Mouse (Mus musculus): ENCODE measurements at regions not wholly inside any gene's neighbourhood (a gene's known extent, or its start where the extent isn't known, plus 50 kb on each side); places are given as distances from the start of the nearest gene placed in this dataset.

DNA sequence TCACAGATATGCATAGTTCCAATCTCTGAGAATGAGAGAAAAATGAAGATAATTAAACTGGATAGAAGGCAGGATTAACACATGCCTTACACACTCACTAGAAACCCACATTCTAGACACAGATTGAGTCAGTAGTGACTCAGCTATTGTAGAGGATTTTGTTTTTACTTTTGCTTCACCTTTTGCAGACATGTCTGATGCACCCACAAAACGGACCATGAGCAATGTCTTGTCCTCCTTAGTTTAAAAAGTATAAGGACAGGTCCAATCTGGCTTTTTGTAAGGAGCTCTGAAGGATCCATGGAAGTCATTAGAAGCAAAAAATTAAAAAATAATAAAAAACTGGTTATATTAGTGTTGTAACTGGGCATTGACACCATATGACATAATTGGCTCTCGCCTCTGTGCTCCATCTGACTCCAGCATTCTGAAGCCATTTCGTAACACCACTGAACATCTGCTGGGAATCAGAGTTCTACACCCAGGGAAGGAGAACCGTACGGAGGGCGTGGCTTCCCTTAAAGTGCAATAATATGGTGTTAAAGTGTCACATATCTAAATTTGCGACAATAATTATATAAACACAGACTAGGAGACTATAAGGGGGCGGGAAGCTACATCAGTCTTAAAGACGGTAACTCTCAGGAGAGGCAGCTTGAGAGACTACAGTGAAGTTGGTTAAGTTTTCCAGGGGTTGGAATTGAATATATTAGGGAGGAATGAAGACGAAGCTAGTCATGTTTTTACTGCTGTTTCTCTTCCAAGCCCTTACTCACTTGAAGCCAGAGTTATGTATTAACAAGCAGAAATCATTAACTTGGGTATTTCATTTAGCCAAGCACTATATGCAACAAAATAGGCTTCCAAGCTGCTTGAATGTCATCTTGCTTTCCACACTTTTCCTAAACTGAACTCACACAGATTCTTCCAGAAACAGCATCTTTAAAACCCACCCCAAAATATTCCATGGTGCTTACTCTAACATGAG lies 558.0 kb downstream of the Ebf1 start:
- peak; percentile 40 for DNase-seq

DNA sequence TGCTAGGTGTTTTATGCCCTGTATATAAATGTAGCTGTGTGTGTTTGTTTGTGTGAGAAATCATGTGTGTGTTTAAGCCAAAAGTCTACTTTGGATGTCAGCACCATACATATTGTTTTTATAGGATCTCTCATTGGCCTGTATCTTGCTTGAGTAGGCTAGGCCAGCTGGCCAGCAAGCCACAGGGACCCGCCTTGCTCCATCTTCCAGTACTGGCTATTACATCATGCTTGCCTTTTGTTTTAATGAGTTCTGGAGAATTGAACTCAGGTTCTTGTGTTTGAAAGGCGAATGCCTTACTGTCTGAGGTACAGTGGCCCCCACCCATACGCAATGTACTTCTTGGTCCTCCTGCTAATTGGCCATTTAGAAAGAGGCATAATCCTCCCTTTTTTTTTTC lies 559.9 kb downstream of the Ebf1 start:
- DNase-seq, result no peak

DNA sequence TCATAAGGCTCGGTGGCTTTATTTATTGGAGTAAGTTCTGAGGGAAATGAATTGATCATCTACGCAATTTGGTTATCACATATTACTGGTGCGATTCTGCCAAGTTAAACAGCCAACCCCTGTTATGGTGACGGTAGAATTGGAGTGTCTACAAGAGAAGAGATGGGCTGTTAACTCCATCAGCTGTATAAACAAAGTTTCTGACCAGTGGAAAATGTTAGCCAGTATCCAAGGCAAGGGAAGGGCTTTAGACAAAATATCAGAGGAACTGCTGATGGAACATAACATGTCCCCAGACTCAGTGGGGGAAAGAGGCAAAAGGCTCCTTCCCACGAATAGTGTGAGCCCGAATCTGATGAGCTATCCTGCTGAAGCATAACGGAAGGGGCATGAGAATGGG lies 560.9 kb downstream of the Ebf1 start:
- no peak for DNase-seq

DNA sequence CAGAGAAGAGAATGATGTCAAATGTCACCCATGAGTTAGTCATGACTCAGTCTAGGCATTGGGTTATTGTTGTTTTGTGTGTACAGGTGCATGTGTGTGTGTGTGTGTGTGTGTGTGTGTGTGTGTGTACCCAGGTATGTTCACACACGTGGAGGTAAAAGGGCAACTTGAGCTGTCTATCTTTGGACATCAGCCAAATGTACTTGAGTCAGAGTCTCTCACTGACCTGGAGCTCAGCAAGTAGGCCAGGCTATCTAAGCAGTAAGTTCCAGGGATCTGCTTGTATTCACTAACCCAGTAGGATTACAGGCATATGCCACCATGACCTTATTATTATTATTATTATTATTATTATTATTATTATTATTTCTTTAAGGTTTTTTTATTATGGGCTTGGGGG lies 561.9 kb downstream of the Ebf1 start:
- no peak for DNase-seq

DNA sequence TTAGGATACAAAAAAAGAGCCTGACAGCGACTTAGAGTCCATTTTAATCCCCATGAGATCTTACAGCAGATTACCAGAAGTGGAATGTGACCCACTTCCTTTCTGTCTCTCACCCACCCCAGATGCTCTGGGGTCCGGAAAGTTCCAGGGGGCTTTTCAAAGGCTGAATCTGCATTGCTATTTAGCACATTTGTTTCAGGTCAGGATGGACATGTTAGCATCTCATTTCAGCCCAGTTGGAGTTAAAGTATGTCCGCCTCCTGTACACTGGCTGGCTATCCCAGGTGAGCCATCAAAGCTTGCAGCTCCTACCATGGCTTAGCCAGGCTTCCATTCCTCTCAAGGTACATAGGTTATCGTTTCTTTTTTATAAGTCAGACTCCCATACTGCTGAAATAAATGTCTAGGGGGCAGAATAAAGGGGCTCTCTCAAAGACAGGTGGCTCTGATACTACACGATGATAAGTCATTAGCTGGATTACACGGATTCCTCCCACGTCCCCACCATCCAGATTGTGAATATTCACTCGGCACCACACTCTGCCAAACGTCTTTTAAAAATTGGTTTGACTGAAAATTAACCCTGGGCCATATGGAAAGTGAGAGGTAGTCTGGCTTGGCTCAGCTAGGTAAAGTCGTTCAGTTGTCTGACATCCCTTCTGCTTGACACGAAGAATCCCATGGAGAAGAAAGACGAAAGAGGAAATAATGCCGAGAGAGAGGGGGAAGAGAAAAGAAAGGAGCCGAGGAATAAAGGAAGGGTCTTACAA lies 573.7 kb downstream of the Ebf1 start:
- DNase-seq, result no peak

DNA sequence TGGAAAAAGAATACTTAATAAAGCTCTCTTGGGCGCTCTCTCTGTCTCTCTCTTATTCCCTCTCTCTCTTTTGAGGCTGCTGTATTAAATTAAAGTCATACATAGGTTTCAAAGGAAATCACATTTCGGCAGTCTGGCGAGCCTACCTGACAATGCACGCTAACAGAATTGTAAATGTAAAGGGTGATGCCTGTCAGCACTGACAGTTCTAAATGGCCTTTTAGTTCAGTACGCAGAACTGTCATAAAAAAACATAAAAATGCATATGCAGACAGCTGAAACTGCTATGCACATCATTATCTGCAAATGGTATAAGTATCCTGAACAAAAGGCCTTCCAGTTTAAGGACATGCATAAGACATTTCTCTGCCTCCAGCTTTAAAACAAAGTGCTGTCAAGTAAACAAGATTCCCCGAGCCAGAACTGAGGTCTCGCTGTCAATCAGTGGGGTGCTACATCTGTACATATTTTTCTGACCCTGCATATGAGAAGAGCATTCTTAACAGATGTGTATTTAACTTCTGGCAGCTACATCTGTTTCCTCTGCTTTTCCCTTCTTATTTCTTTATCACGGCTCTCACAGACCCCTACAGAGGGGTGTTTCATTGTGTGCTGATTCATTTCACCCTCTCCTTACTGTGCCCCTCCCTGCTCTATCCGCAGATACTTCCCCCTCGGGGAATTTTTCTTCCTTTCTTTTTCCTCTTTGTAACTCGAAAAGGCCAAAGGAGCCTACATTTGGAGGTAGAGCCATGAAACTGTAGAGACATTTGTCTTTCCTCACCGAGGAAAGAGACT lies 574.5 kb downstream of the Ebf1 start:
- DNase-seq, result no peak

DNA sequence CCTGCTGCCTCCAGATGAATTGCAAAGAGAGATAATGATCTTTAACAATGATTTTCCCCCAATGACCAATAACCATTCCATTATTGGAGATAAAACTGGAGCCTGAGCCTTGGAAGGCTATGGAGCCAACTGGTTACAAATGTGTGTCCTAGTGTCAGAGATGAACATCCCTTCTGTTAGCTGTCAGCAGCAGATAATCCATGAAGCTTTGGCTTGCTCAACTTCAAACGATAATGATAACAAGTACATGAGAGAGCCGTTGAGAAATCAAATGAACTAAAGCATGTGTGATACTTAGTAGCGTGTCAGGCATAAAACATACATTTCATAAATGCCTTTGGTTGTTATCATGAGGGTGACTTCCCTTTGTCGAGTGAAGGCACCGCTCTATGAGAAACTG lies 576.2 kb downstream of the Ebf1 start:
- DNase-seq, result no peak

DNA sequence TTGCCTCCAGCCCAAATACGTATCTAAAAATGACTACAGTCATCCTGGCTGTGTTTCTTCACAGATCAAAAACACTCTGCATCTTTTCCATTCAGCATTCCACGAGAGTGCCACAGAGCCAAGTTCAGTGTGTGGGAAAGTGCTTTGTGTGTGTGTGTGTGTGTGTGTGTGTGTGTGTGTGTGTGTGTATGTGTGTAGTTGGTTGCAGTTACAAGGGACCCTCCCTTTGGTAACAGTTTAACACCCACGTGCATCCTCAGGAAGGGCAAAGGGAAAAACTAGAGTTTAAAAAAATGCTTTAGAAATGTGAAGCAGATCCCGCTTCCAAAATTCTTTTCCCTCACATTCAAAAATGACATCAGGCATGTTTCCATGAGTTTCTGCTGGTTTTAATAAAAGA lies 582.4 kb downstream of the Ebf1 start:
- no peak for DNase-seq

DNA sequence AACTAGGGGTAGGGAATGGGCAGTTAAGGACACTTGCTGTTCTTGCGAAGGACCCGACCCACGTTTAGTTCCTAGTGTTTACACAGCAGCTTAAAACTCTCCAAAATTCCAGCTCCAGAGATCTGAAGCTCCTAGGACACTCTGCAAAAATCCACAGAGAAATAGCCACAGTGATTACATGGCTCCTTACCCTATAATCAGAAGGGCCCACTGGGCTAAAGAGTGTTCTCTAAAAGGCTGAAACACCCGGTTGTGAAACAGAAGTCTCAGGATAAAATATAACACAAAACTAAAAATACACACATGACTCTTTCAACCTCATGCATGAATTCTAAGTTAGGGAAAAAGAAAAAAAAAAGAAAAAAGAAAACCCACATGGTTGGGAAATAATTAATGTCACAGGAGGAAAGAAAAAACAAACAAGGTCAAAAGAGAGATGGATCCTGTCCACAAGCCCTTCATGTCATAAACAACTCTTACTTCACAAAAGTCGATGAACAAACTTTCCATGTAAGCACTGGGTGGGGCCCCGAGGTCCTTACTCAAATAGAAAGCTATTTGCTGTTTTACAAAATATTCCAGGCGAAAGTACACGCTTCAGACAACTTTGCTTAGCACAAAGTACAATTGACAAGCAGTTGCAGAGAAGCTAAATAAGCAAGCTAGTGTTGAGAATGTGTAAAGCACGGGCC lies 583.7 kb downstream of the Ebf1 start:
- peak; percentile 44 for DNase-seq

DNA sequence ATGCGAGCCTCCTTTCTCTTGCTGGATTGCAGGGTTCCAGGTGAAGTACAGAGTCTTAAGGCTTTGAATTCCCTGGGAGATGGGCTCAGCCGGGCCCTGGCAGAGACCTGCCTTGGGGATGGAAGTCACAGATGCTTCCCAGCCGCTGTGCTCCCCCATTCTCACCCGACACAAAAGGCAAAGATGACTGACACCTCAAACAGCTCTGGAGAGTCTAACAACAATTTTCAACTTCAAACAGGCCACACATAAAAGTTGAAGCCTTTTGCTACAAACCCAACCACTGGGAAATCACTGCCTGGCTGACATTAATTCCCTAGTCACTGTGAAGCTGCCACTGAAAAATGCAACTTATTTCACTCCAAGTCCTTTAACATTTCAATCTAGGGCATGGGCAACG lies 586.3 kb downstream of the Ebf1 start:
- peak; percentile 35 for DNase-seq

DNA sequence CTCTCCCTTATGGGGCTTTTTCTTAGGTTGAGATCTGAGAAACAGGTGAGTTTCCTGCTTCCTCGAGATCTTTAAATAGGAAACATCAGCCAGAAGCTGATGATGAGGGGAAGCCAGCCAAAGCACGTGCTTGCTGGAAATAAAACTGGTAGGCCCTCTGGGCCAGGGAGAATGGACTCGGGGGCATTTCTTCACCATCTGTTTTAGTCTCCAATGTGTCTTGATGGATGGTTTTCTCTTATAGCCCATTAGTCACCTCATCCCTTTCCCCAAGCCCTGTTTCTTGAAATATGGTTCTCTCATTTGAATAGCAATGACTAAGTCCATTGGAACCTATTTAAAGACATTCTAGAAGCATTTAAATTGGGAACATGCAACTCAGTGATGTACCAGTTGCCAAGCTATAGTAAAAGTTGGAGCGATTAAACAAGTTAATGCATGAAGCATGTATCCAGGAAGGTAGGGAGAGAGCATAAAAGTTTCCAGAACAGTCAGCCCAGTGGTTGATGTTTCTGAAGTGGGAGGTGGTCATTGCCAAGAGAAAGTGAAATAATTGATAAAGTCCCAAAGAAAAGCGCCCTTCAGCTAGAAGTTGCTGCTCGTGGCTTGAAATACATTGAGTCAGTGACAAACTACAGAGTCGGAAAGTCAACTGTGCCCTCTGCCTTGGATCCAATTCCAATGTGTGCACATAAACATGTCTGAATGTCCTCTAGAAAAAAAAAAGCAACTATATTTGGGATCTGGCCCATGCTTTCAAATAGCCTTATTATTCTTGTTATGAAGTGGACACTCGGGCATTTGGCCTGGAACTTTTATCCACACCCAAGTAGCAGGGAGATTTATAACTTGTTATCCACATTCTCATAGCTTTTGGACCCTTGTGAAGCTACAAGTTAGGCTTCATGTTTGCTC lies 589.8 kb downstream of the Ebf1 start:
- DNase-seq, result peak; percentile 26

DNA sequence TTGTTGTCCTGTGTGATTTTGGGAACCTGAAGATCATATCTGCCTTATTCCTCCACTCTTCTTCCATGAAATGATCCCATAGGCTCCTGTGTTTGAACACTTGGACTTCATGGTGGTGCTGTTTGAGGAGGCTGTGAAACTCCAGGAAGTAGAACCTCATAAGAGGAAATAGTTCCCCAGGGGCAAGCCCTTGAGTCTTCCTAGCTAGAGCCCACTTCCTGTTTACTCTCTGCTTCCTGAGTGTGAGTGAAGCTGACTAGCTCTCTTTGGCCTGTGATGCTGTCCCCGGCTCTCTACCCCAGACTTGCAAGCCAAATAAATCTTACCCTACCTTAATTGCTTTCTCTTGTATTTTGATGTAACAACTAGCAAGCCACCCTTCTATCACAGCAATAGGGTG lies 597.0 kb downstream of the Ebf1 start:
- DNase-seq, result no peak

DNA sequence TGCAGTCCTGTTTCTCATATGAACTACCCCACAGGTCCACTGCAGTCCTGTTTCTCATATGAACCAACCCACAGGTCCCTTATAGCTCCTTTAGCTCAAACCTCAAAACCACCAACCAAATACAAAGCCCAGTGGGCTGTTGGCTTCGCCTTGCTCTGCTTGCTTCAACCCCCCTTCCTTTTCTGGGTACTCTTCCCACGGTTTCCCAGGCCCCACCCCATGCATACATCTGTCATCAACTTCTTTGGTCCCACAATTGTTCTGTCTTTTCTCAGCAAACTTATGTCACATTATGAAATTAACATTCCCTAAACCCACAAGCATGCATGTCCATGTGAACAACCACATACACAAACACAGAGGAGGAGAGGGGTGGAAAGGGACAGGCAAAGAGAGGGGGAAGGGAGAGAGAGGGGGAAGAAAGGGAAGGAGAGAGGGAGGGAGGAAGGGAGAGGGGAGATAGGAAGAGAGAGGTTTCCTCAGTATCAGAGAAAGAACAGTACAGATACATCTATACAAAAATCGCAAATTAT lies 599.9 kb downstream of the Ebf1 start:
- DNase-seq, result no peak

DNA sequence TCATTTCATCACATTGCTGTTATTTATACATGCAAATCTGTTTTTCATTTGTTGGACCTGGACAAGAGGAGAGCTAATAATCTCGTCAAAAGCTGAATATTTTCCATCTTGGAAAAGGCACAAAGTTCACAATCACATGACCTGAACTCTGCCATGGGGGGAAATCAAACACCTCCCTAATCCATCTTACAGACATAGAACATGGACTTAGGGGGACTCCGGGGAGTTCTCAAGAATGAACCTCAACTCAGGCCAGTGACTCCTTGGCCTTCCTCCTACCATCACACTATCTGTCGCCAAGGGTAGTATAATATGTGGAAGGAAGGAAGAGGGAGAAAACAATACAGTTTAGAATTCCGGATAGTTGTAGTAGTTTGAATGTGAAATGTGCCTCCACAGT lies 602.1 kb downstream of the Ebf1 start:
- DNase-seq, result no peak

DNA sequence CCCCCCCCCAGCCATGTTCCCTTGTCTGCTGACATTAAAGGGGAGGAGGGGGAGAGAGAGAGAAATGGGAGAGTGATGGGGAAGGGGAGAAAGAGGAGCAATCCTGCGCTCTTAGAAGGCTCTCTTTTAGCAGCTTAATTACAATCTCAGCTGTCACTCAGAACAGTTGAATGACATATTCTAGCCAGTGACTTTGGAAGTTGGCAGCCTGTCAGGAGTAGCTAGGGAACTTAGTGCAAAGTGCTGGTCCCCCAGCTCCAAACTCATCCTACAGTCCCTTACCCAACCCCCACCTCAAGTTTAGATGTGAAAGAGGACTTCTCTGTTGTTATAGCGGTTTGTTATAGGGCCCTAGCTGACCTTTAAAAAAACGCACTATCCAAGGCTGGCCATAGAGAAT lies 604.9 kb downstream of the Ebf1 start:
- DNase-seq, result no peak

DNA sequence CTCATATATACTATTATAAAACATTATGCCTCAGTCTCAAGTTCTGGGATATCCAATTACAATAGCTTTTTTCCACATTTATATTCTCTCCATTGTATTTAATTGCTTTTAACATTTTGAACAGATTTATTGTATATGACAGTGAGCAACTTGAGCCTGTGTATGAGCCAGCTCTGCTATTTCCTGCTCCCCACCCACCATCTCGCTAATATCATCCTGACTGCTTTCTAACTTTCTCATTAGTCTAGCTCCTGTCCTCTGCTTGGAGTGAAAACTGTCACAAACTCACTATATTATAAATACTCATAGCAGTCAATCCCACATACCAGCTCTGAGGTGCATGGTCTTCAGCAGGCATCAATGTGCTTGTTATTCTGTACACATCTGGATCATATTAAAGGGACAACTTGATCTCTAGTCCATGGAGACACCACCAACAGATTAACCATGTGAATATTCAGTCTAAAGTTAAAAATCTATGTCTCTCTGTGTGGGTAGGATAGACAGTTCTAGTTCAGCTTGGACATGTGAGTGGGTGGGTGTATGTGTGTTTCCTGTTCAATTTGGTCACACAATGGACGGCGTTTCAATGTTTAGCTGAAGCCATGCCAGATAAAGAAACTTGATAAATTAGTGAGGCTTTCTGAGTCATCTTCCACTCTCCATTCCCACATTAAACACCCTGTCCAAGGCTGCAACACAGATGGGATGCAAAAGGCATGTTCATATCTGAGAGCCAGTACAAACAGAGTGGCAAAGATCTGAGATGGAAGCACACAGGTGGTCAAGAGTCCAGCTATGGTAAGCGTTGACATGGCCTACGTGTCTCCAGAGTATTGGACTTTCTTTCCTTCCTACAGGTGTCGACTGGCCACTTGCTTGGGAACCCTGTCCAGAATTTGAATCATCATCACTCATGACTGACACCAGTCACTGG lies 616.1 kb upstream of the Clint1 start:
- DNase-seq, result no peak

DNA sequence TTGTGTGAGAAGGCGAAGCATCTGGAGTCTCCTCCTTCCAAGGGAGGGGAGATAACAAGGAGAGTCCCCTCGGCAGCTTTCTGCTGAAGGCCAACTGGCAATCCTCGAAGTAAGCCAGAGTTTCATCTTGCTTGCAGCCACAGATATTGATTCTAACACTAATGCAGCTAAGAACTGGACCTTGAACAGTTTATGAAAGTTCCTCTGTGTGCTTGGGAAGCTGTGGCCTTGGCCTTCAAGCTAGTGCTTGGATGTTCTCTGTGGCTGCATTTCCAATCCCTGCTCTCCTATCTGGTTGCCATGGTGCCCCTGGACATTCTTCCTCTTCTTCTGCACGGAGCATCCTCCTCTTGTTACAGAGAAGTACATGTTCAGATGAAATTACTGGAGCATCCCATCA lies 614.8 kb upstream of the Clint1 start:
- DNase-seq, result peak; percentile 12

DNA sequence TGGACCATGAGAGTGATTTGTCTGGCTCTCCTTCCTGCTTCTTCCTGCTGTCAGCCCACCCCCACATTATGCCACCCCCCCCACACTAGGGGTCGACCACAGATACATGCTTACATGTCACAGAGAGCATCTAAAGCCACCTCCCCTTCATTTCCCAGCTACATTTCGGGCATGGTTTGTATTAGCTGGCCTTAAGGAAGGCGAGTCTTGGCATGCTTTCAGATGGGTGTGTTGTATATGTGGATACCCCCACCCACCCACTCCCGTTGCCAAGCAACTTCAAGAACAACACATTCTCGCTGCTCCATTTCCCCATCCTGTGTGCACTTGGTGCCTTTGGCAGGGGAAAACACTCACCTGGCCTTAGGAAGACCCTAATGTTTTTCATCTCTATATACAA lies 612.8 kb upstream of the Clint1 start:
- DNase-seq, result no peak

DNA sequence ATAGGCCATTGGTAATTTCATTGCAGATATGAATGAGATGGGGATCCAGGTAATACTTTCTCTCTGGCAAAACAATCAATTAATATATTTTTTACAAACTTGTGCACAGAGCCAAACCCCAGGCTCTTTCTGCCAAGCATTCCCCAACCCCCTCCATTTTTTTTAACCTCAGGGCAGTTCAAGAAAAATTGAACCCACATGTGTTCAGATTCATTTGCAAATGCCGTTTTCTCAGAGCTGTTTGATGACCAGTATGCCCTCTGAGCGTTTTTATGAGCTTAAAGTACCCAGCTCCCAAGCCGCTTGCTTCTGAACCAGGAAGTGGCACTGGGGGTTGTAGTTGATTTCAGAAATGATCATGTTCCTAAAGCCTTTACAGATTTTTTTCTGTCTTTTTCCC lies 611.4 kb upstream of the Clint1 start:
- no peak for DNase-seq

DNA sequence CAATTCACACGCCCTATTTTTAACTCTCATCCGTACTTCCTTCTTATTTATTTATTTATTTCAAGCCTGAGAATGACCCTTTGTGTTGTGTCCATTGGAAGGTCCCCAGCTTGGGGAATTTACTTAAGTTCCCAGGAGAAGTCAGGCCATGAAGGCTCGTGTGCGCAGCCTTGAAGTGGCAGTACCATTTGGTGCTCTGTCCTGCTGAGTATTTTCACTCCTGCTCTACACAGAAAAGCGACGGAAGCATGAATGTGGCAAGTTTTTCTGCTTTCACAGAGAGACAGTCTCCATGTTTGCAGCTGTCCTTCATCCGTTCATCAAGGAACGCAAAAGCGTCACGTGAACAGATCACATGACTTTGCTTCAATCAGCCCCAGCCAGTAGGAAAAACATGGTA lies 610.2 kb upstream of the Clint1 start:
- DNase-seq, result no peak
